Mouse (Mus musculus): Measurements from ENCODE around the gene Casp3. TPM values are rescaled to one million over a fixed set of nuclear protein-coding genes. Genes with fewer than 3 reads are reported as not detected.
A peak's percentile ranks its signal among the peaks of the same experiment; 100 is the strongest.

The Casp3 gene
- total RNA-seq, 2 experiments from 2014 or later = 35.6 to 37.9 TPM

GRCm38 (mm10) chr8:46611557-46611956 lies 5.5 kb upstream of the Casp3 start:
- no peak for DNase-seq

GRCm38 (mm10) chr8:46612913-46613312 lies 4.2 kb upstream of the Casp3 start:
- DNase-seq = peak; percentile 25

GRCm38 (mm10) chr8:46613377-46613776 lies 3.7 kb upstream of the Casp3 start:
- DNase-seq = peak; percentile 22

GRCm38 (mm10) chr8:46615936-46616335 lies 1.2 kb upstream of the Casp3 start:
- no peak for DNase-seq

GRCm38 (mm10) chr8:46617690-46618620 lies 864 bp downstream of the Casp3 start:
- no peak for DNase-seq

GRCm38 (mm10) chr8:46618639-46619320 lies 1.7 kb downstream of the Casp3 start:
- no peak for DNase-seq

- no peak for DNase-seq
Observed at GRCm38 (mm10) chr8:46622446-46623270, 5.6 kb downstream of the Casp3 start.

- DNase-seq = no peak
Observed at GRCm38 (mm10) chr8:46625166-46625565, 8.1 kb downstream of the Casp3 start.

GRCm38 (mm10) chr8:46626642-46627041 lies 9.6 kb downstream of the Casp3 start:
- no peak for DNase-seq

- no peak for DNase-seq
Observed at GRCm38 (mm10) chr8:46627881-46628280, 10.8 kb downstream of the Casp3 start.

- no peak for DNase-seq
Observed at GRCm38 (mm10) chr8:46628645-46629044, 11.6 kb downstream of the Casp3 start.

- no peak for DNase-seq
Observed at GRCm38 (mm10) chr8:46630422-46630821, 13.3 kb downstream of the Casp3 start.

GRCm38 (mm10) chr8:46630932-46631331 lies 13.8 kb downstream of the Casp3 start:
- DNase-seq = no peak

- DNase-seq = peak; percentile 53
Observed at GRCm38 (mm10) chr8:46639010-46639571, 22.0 kb downstream of the Casp3 start.

- DNase-seq = no peak
Observed at GRCm38 (mm10) chr8:46639852-46640251, 22.8 kb downstream of the Casp3 start.

- DNase-seq = no peak
Observed at GRCm38 (mm10) chr8:46641272-46641671, 24.2 kb downstream of the Casp3 start.

GRCm38 (mm10) chr8:46648421-46648820 lies 31.3 kb downstream of the Casp3 start:
- no peak for DNase-seq

- DNase-seq = peak; percentile 18
Observed at GRCm38 (mm10) chr8:46651872-46652271, 34.8 kb downstream of the Casp3 start.

GRCm38 (mm10) chr8:46655919-46656318 lies 38.8 kb downstream of the Casp3 start:
- DNase-seq = no peak

- DNase-seq = peak; percentile 79
Observed at GRCm38 (mm10) chr8:46671496-46671895, 54.4 kb downstream of the Casp3 start.

- no peak for DNase-seq
Observed at GRCm38 (mm10) chr8:46680671-46681365, 63.7 kb downstream of the Casp3 start.
